Mouse (Mus musculus) midbrain, embryonic 16.5 days (tissue): ENCODE results near the gene Smurf2. TPM values are rescaled to one million over a fixed set of nuclear protein-coding genes. Genes with fewer than 3 reads are reported as not detected.

Experiments
- microRNA-seq: library from miRNA; unstranded; fragments of <30 nt; microRNA quantifications from one replicate; pipeline ENCODE4, GENCODE M21; 2017
- polyA plus RNA-seq: library from polyadenylated mRNA; unstranded; fragments of >200 nt; fragmentation: Nextera tagmentation; extraction: Ambion mirVana; gene quantifications from 2 replicates; pipeline ENCODE4 v1.2.1, GENCODE M21; 2015

Smurf2 gene
- polyA plus RNA-seq, 1 experiment from 2014 or later, result 11.3 TPM

Small RNA genes lying within 50 kb of the gene (microRNA-seq; reads per million reads assigned to microRNA genes)
- gene Gm25994, result not detected
- gene Gm27322, result 0.69 reads per million
- gene Mir3064, result 15.5 reads per million, percentile 34 among the genes with 10 or more reads in this experiment

Other genes starting within 250 kb of the Smurf2 start
- 14.1 and 15.7 TPM in 2 replicates for gene Pecam1, start 170.1 kb downstream of the Smurf2 start, polyA plus RNA-seq
- 0.89 and 0.99 TPM in 2 replicates for gene Milr1, start 169.5 kb downstream of the Smurf2 start, polyA plus RNA-seq
- 9.4 and 9.6 TPM in 2 replicates for gene Polg2, start 141.2 kb downstream of the Smurf2 start, polyA plus RNA-seq
- 365 and 425 TPM in 2 replicates for gene Ddx5, start 131.5 kb downstream of the Smurf2 start, polyA plus RNA-seq
- 16.2 and 17.8 TPM in 2 replicates for gene Cep95, start 131.5 kb downstream of the Smurf2 start, polyA plus RNA-seq
- 137 and 153 TPM in 2 replicates for gene Kpna2, start 78.8 kb upstream of the Smurf2 start, polyA plus RNA-seq
- gene 1810010H24Rik, start 105.0 kb upstream of the Smurf2 start, polyA plus RNA-seq, result 5.8 and 6.8 TPM in 2 replicates
- gene Bptf, start 211.4 kb upstream of the Smurf2 start, polyA plus RNA-seq, result 28.9 and 34.1 TPM in 2 replicates